Mouse (Mus musculus) ES-E14 (cell line): ENCODE results near the gene Ptgis. TPM values are rescaled to one million over a fixed set of nuclear protein-coding genes. Genes with fewer than 3 reads are reported as not detected.
"Not testable (repeated sequence)": the region's sequence is repeated elsewhere in the genome, so short reads cannot be mapped to it uniquely, and the experiment has no call there.

ENCODE experiments used
- DNase-seq: peaks from one replicate; pipeline ENCODE4 v3.0.0-alpha.2; 2013; ENCODE audit warnings: low read depth, low spot score
- H3K27ac ChIP-seq: 2 replicates; pipeline ENCODE4 v1.5.1; 2012; ENCODE audit warnings: low read depth, mild to moderate bottlenecking, low read length, moderate library complexity, mixed read lengths; ENCODE audit not compliant: poor library complexity, insufficient read depth, severe bottlenecking
- H3K36me3 ChIP-seq: 2 replicates; pipeline ENCODE4 v1.6.1; 2012; ENCODE audit warnings: mild to moderate bottlenecking, low read length, moderate library complexity, mixed read lengths; ENCODE audit not compliant: control insufficient read depth, poor library complexity, insufficient read depth, severe bottlenecking
- H3K4me1 ChIP-seq, 2 experiments: fragments of 150-350 bp in 1 of 2; sonication (generic) in 1 of 2; 2 replicates each; pipeline ENCODE4 v1.6.1; 2012; ENCODE audit warnings: low read length in 2 of 2, mild to moderate bottlenecking in 1 of 2, mixed read lengths in 1 of 2; ENCODE audit not compliant: control insufficient read depth in 2 of 2, insufficient read depth in 2 of 2, poor library complexity in 1 of 2
- H3K4me3 ChIP-seq, 2 experiments: fragments of 150-350 bp in 1 of 2; sonication (generic) in 1 of 2; 2 replicates each; pipeline ENCODE4 v1.5.1; 2012; ENCODE audit warnings: low read length in 2 of 2, low read depth in 1 of 2, mild to moderate bottlenecking in 1 of 2, mixed read lengths in 1 of 2; ENCODE audit not compliant: insufficient read depth in 1 of 2, poor library complexity in 1 of 2, severe bottlenecking in 1 of 2
- H3K9ac ChIP-seq: 2 replicates; pipeline ENCODE4 v1.6.1; 2012; ENCODE audit warnings: low read depth, mild to moderate bottlenecking, low read length, mixed read lengths; ENCODE audit not compliant: poor library complexity, insufficient read depth, severe bottlenecking
- H3K9me3 ChIP-seq: fragments of 150-350 bp; sonication (generic); 2 replicates; pipeline ENCODE4 v1.6.1; 2012; ENCODE audit warnings: low read depth, mild to moderate bottlenecking, low read length; ENCODE audit not compliant: control insufficient read depth, insufficient read depth
- CHD2 ChIP-seq: IDR thresholded peaks from 2 replicates; pipeline ENCODE4 v1.6.1; 2014; ENCODE audit warnings: mild to moderate bottlenecking, low read depth, low read length, inconsistent platforms
- HCFC1 ChIP-seq: IDR thresholded peaks from 2 replicates; pipeline ENCODE4 v1.6.1; 2012; ENCODE audit warnings: low read length, inconsistent platforms, borderline replicate concordance; ENCODE audit not compliant: insufficient read depth
- MAFK ChIP-seq: IDR thresholded peaks from 2 replicates; pipeline ENCODE4 v1.6.1; 2014; ENCODE audit warnings: mild to moderate bottlenecking, low read depth, low read length, inconsistent platforms; ENCODE audit not compliant: insufficient read depth
- ZC3H11A ChIP-seq: IDR thresholded peaks from 2 replicates; pipeline ENCODE4 v1.6.1; 2012; ENCODE audit warnings: low read depth, mild to moderate bottlenecking, inconsistent platforms, low read length, borderline replicate concordance
- ZNF384 ChIP-seq: IDR thresholded peaks from 2 replicates; pipeline ENCODE4 v1.6.1; 2012; ENCODE audit warnings: low read depth, low read length, inconsistent platforms
- in situ Hi-C, 2 experiments: fragments of 600-800 bp; cut with MboI; formaldehyde crosslinking; loops; one replicate each; pipeline ENCODE4 v1.15.1; 2025; ENCODE audit warnings: low sequenced_read_pairs in 2 of 2, inconsistent platforms in 1 of 2; ENCODE audit not compliant: unreplicated experiment in 2 of 2
- total RNA-seq: library from RNA; depleted of rRNA; stranded (reverse); fragments of 300-350 nt; gene quantifications from 2 replicates; pipeline ENCODE4 v1.2.3, GENCODE M21; 2012

Gene Ptgis
- total RNA-seq, 1 experiment, result 16.1 TPM

DNA sequence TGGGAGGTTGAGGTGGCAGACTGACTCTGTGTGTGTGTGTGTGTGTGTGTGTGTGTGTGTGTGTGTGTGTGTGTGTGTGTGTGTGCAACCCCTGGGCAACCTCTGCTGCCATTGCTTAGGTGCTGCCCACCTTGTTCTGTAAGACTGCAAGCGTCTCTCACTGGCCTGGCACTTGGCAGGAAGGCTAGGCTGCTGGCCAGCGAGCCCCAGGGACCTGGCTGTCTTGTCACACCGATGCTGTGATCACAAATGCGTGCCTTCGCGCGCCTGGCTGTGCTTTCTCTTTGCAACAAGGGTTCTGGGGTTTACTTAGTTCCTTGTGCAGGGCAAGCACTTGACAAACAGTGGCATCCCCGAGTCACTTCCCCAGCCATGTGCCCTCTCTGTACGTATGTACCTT, 30.5 kb downstream of the Ptgis start:
- no peak for DNase-seq
- Histone ChIP-seq H3K36me3 (peaks cover 27% of the 10 kb centered on the region), H3K9me3 (no peaks in the 10 kb centered on the region), H3K4me3 (no peak overlapping the region), H3K27ac (no peak overlapping the region), H3K9ac (no peak overlapping the region), H3K4me1 (peaks cover 5 to 20% of the 10 kb centered on the region in 2 experiments; a peak in 3 of 4 replicates)
- in situ Hi-C loops, result loop anchor here (10.0 kb wide), 2 partner anchors 105 to 135 kb away; no protein-coding TSS in a partner anchor
- no peak for TF ChIP-seq MAFK
- no peak for TF ChIP-seq HCFC1
- TF ChIP-seq CHD2, result no peak
- TF ChIP-seq ZC3H11A, result no peak

DNA sequence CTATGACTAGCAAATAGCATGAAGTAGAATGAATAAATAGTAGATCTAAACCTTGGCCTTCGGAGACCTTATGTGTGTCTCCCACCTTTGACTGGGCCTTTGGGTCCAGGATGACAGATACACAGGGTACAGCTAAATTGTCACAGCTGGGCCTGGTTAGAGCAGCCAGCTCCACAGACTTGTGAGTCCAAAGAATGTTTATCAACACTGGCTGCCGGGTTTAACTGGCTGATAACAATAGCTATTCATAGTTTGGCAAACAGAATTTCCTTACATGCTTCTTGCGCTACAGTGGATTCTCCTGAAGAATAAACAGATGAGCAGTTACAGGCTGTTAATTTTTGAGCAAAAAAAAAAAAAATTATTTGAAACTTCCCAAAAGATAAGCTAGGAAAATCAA, 31.4 kb downstream of the Ptgis start:
- Histone ChIP-seq H3K36me3 (peaks cover 26% of the 10 kb centered on the region), H3K4me3 (no peak overlapping the region), H3K27ac (no peak overlapping the region), H3K4me1 (peaks cover 5 to 20% of the 10 kb centered on the region in 2 experiments; a peak in 3 of 4 replicates), H3K9me3 (no peaks in the 10 kb centered on the region), H3K9ac (no peak overlapping the region)
- no peak for DNase-seq
- in situ Hi-C loops, result loop anchor here in 1 of 2 experiments (10.0 kb wide), 1 partner anchor 134 kb away; no protein-coding TSS in a partner anchor
- TF ChIP-seq ZNF384, result no peak
- TF ChIP-seq ZC3H11A, result no peak
- no peak for TF ChIP-seq HCFC1
- no peak for TF ChIP-seq MAFK
- no peak for TF ChIP-seq CHD2

DNA sequence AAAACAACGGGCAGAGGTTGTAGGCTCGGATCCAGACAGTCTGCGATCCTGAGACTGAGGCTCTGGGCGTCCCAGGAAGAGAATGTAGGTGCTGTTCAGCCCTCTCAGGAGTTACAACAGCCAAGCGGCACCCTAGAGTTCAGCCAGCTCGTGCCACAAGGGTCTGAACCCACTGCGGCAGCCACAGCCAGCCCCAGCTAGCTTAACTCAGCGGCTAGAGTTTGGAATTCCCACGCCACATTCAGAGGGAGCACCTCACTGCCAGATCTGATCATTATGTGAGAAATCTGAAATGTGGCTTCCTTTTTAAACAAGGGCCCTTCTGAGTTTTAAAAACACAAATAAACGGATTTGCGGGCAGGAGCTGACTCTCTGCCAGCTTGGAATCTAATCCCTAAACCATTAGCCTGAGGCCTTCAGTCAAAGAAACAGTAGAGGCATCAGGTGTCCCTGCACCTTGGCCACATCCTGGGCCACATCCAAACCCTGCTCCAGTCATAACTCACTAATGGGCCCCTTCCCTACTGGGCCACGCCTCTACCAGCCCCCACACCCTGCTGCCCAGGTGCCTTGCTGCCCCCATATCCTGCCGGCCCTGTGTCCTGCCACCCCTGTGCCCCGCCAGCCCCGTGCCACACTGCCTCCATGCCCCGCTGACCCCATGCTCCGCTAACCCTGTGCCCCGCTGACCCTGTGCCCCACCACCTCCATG, 34.3 kb downstream of the Ptgis start:
- H3K4me1 ChIP-seq, result peaks cover 0 to 5% of the 10 kb centered on the region in 2 experiments; a peak in 2 of 4 replicates
- no peaks in the 10 kb centered on the region for H3K9me3 ChIP-seq
- in situ Hi-C loops, result loop anchor here in 1 of 2 experiments (10.0 kb wide), 1 partner anchor 131 kb away; no protein-coding TSS in a partner anchor
- H3K4me3 ChIP-seq, result no peak overlapping the region
- no peak for DNase-seq
- H3K27ac ChIP-seq, result no peak overlapping the region
- peaks cover 15% of the 10 kb centered on the region; the same call in 1 of the 2 replicates for H3K36me3 ChIP-seq
- TF ChIP-seq ZNF384, result no peak
- no peak for TF ChIP-seq MAFK
- no peak for TF ChIP-seq ZC3H11A
- no peak for TF ChIP-seq CHD2
- no peak for TF ChIP-seq HCFC1
- no peak overlapping the region for H3K9ac ChIP-seq

DNA sequence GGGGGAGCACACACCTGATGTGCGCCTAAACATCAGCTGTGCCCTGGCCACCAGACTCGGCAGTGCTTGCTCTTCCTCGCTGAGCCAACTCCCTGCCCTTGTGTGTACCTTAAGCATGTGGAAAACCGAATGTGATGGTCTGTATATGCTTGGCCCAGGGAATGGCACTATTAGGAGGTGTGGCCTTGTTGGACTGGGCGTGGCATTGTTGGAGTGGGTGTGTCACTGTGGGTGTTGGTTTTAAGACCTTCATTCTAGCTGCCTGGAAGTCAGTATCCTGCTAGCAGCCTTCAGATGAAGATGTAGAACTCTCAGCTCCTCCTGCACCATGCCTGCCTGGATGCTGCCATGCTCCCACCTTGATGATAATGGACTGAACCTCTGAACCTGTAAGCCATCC, 35.7 kb downstream of the Ptgis start:
- not testable (repeated sequence) for DNase-seq, H3K4me3 ChIP-seq, H3K4me1 ChIP-seq, H3K27ac ChIP-seq, H3K9me3 ChIP-seq, H3K9ac ChIP-seq
- H3K36me3 ChIP-seq, result peaks cover 13% of the 10 kb centered on the region; the same call in 1 of the 2 replicates
- in situ Hi-C loops, result loop anchor here in 1 of 2 experiments (10.0 kb wide), 1 partner anchor 130 kb away; no protein-coding TSS in a partner anchor
